Mouse (Mus musculus): ENCODE measurements at regions not wholly inside any gene's neighbourhood (a gene's known extent, or its start where the extent isn't known, plus 50 kb on each side); places are given as distances from the start of the nearest gene placed in this dataset.

- WGBS: 23% methylated on average over 3 of the region's 3 CpGs
- Histone ChIP-seq H3K4me1 (ENCODE audit: control insufficient read depth, insufficient read depth, low read length) (peaks cover 47% of the 10 kb centered on the region), H3K36me3 (ENCODE audit: control insufficient read depth, insufficient read depth, low read length) (no peaks in the 10 kb centered on the region), H3K4me3 (ENCODE audit: low read depth, low read length) (no peak overlapping the region), H3K9me3 (replicated peaks; ENCODE audit: control insufficient read depth, low read length, poor library complexity, severe bottlenecking) (no peaks in the 10 kb centered on the region), H3K27ac (ENCODE audit: low read length) (peak overlapping the region; percentile 80), H3K9ac (ENCODE audit: low read depth, low read length) (no peak overlapping the region), H3K27me3 (ENCODE audit: control insufficient read depth, insufficient read depth, low read depth, low read length) (no peaks in the 10 kb centered on the region), H3K4me2 (ENCODE audit: low read length) (no peak overlapping the region; the same call in 1 of the 2 replicates)
- ATAC-seq: no peak
These were observed 434.5 kb upstream of the Pou3f3 start for GRCm38 (mm10) chr1:42261031-42261430.

- Histone ChIP-seq H3K27me3 (ENCODE audit: control insufficient read depth, insufficient read depth, low read depth, low read length) (no peaks in the 10 kb centered on the region), H3K27ac (ENCODE audit: low read length) (peak overlapping the region; percentile 80), H3K36me3 (ENCODE audit: control insufficient read depth, insufficient read depth, low read length) (no peaks in the 10 kb centered on the region), H3K9me3 (replicated peaks; ENCODE audit: control insufficient read depth, low read length, poor library complexity, severe bottlenecking) (no peaks in the 10 kb centered on the region), H3K4me1 (ENCODE audit: control insufficient read depth, insufficient read depth, low read length) (peaks cover 47% of the 10 kb centered on the region), H3K4me3 (ENCODE audit: low read depth, low read length) (peak overlapping the region; percentile 33), H3K9ac (ENCODE audit: low read depth, low read length) (peak overlapping the region; percentile 70), H3K4me2 (ENCODE audit: low read length) (peak overlapping the region; percentile 63)
- WGBS: 3% methylated on average over 13 of the region's 13 CpGs
- ATAC-seq: peak; percentile 19; the same call in 1 of the 2 replicates
These were observed 433.8 kb upstream of the Pou3f3 start for GRCm38 (mm10) chr1:42261800-42262199.

- Histone ChIP-seq H3K9ac (ENCODE audit: low read depth, low read length) (no peak overlapping the region), H3K4me3 (ENCODE audit: low read depth, low read length) (peak overlapping the region; percentile 22; the same call in 1 of the 2 replicates), H3K36me3 (ENCODE audit: control insufficient read depth, insufficient read depth, low read length) (no peaks in the 10 kb centered on the region), H3K4me1 (ENCODE audit: control insufficient read depth, insufficient read depth, low read length) (peaks cover 43% of the 10 kb centered on the region), H3K27me3 (ENCODE audit: control insufficient read depth, insufficient read depth, low read depth, low read length) (no peaks in the 10 kb centered on the region), H3K27ac (ENCODE audit: low read length) (peak overlapping the region; percentile 53), H3K4me2 (ENCODE audit: low read length) (peak overlapping the region; percentile 45), H3K9me3 (replicated peaks; ENCODE audit: control insufficient read depth, low read length, poor library complexity, severe bottlenecking) (no peaks in the 10 kb centered on the region)
- no peak for ATAC-seq
- 26% methylated on average over 5 of the region's 5 CpGs for WGBS
These were observed 433.0 kb upstream of the Pou3f3 start for GRCm38 (mm10) chr1:42262606-42263005.

- Histone ChIP-seq H3K36me3 (ENCODE audit: control insufficient read depth, insufficient read depth, low read length) (no peaks in the 10 kb centered on the region), H3K27me3 (ENCODE audit: control insufficient read depth, insufficient read depth, low read depth, low read length) (no peaks in the 10 kb centered on the region), H3K27ac (ENCODE audit: low read length) (no peak overlapping the region), H3K4me3 (ENCODE audit: low read depth, low read length) (no peak overlapping the region), H3K4me2 (ENCODE audit: low read length) (no peak overlapping the region), H3K9ac (ENCODE audit: low read depth, low read length) (no peak overlapping the region), H3K9me3 (replicated peaks; ENCODE audit: control insufficient read depth, low read length, poor library complexity, severe bottlenecking) (no peaks in the 10 kb centered on the region; the same call in 1 of the 2 replicates), H3K4me1 (ENCODE audit: control insufficient read depth, insufficient read depth, low read length) (no peaks in the 10 kb centered on the region)
- WGBS: 28% methylated on average over 8 of the region's 8 CpGs
- no peak for ATAC-seq
These were observed 418.4 kb upstream of the Pou3f3 start for GRCm38 (mm10) chr1:42277130-42277529.

GRCm38 (mm10) chr1:42295841-42296240, 399.7 kb upstream of the Pou3f3 start:
- 0 out of 2 replicates have a peak, but pooled peaks cover 3% of the 10 kb centered on the region for H3K4me1 ChIP-seq (ENCODE audit: control insufficient read depth, insufficient read depth, low read length)
- no peak overlapping the region for H3K4me3 ChIP-seq (ENCODE audit: low read depth, low read length)
- no peak for ATAC-seq
- no peaks in the 10 kb centered on the region for H3K9me3 ChIP-seq (replicated peaks; ENCODE audit: control insufficient read depth, low read length, poor library complexity, severe bottlenecking)
- no peak overlapping the region for H3K9ac ChIP-seq (ENCODE audit: low read depth, low read length)
- H3K27me3 ChIP-seq (ENCODE audit: control insufficient read depth, insufficient read depth, low read depth, low read length): no peaks in the 10 kb centered on the region
- H3K36me3 ChIP-seq (ENCODE audit: control insufficient read depth, insufficient read depth, low read length): no peaks in the 10 kb centered on the region
- H3K4me2 ChIP-seq (ENCODE audit: low read length): 0 out of 2 replicates have a peak overlapping the region, but pooled peaks have one; percentile 23
- WGBS: 69% methylated on average over 10 of the region's 10 CpGs
- H3K27ac ChIP-seq (ENCODE audit: low read length): no peak overlapping the region

GRCm38 (mm10) chr1:42309251-42309650, 386.3 kb upstream of the Pou3f3 start:
- no peak for ATAC-seq
- Histone ChIP-seq H3K27ac (ENCODE audit: low read length) (no peak overlapping the region), H3K9me3 (replicated peaks; ENCODE audit: control insufficient read depth, low read length, poor library complexity, severe bottlenecking) (0 out of 2 replicates have a peak, but pooled peaks cover 2% of the 10 kb centered on the region), H3K36me3 (ENCODE audit: control insufficient read depth, insufficient read depth, low read length) (no peaks in the 10 kb centered on the region), H3K4me3 (ENCODE audit: low read depth, low read length) (no peak overlapping the region), H3K4me2 (ENCODE audit: low read length) (no peak overlapping the region), H3K27me3 (ENCODE audit: control insufficient read depth, insufficient read depth, low read depth, low read length) (no peaks in the 10 kb centered on the region), H3K9ac (ENCODE audit: low read depth, low read length) (no peak overlapping the region), H3K4me1 (ENCODE audit: control insufficient read depth, insufficient read depth, low read length) (no peaks in the 10 kb centered on the region)
- WGBS: 90% methylated on average over 1 of the region's 1 CpGs

- H3K36me3 ChIP-seq (ENCODE audit: control insufficient read depth, insufficient read depth, low read length): no peaks in the 10 kb centered on the region
- H3K4me2 ChIP-seq (ENCODE audit: low read length): no peak overlapping the region
- no peaks in the 10 kb centered on the region for H3K27me3 ChIP-seq (ENCODE audit: control insufficient read depth, insufficient read depth, low read depth, low read length)
- no peak for ATAC-seq
- 91% methylated on average over 4 of the region's 4 CpGs for WGBS
- no peak overlapping the region for H3K27ac ChIP-seq (ENCODE audit: low read length)
- H3K4me1 ChIP-seq (ENCODE audit: control insufficient read depth, insufficient read depth, low read length): no peaks in the 10 kb centered on the region
- no peak overlapping the region for H3K4me3 ChIP-seq (ENCODE audit: low read depth, low read length)
- H3K9me3 ChIP-seq (replicated peaks; ENCODE audit: control insufficient read depth, low read length, poor library complexity, severe bottlenecking): 0 out of 2 replicates have a peak, but pooled peaks cover 2% of the 10 kb centered on the region
- no peak overlapping the region for H3K9ac ChIP-seq (ENCODE audit: low read depth, low read length)
These were observed 382.1 kb upstream of the Pou3f3 start for GRCm38 (mm10) chr1:42313494-42313893.

- no peak for ATAC-seq
- no peak overlapping the region; the same call in 1 of the 2 replicates for H3K4me2 ChIP-seq (ENCODE audit: low read length)
These were observed 343.7 kb upstream of the Pou3f3 start for GRCm38 (mm10) chr1:42351884-42352283.

GRCm38 (mm10) chr1:42352389-42352788, 343.2 kb upstream of the Pou3f3 start:
- Histone ChIP-seq H3K4me2 (ENCODE audit: low read length) (peak overlapping the region; percentile 8; the same call in 1 of the 2 replicates), H3K4me3 (ENCODE audit: low read depth, low read length) (no peak overlapping the region), H3K9ac (ENCODE audit: low read depth, low read length) (no peak overlapping the region), H3K27ac (ENCODE audit: low read length) (no peak overlapping the region), H3K9me3 (replicated peaks; ENCODE audit: control insufficient read depth, low read length, poor library complexity, severe bottlenecking) (no peaks in the 10 kb centered on the region), H3K4me1 (ENCODE audit: control insufficient read depth, insufficient read depth, low read length) (peaks cover 9% of the 10 kb centered on the region), H3K27me3 (ENCODE audit: control insufficient read depth, insufficient read depth, low read depth, low read length) (no peaks in the 10 kb centered on the region), H3K36me3 (ENCODE audit: control insufficient read depth, insufficient read depth, low read length) (no peaks in the 10 kb centered on the region)
- WGBS: 43% methylated on average over 13 of the region's 13 CpGs
- ATAC-seq: 0 out of 2 replicates have a peak, but pooled peaks have one; percentile 17

More at GRCm38 (mm10) chr1:42351884-42352283, 343.7 kb upstream of the Pou3f3 start:
- no peak overlapping the region for H3K4me3 ChIP-seq (ENCODE audit: low read depth, low read length)
- H3K27ac ChIP-seq (ENCODE audit: low read length): no peak overlapping the region
- H3K27me3 ChIP-seq (ENCODE audit: control insufficient read depth, insufficient read depth, low read depth, low read length): no peaks in the 10 kb centered on the region
- H3K9ac ChIP-seq (ENCODE audit: low read depth, low read length): no peak overlapping the region
- no peaks in the 10 kb centered on the region for H3K9me3 ChIP-seq (replicated peaks; ENCODE audit: control insufficient read depth, low read length, poor library complexity, severe bottlenecking)
- no peaks in the 10 kb centered on the region for H3K36me3 ChIP-seq (ENCODE audit: control insufficient read depth, insufficient read depth, low read length)
- peaks cover 9% of the 10 kb centered on the region for H3K4me1 ChIP-seq (ENCODE audit: control insufficient read depth, insufficient read depth, low read length)
- 49% methylated on average over 4 of the region's 4 CpGs for WGBS
